Mouse (Mus musculus) liver, embryonic 14.5 days (tissue): ENCODE measurements at regions not wholly inside any gene's neighbourhood (a gene's known extent, or its start where the extent isn't known, plus 50 kb on each side); places are given as distances from the start of the nearest gene placed in this dataset.

Source experiments
- ATAC-seq: fragments of 200-750 bp; cut with Nextera tagmentation; 2 replicates; pipeline ENCODE4 v1.8.0; 2017; ENCODE audit warnings: moderate number of reproducible peaks, mild to moderate bottlenecking, moderate library complexity; ENCODE audit not compliant: insufficient read depth
- DNase-seq, 3 experiments: peaks; one replicate each; pipeline ENCODE4 v3.0.0-alpha.2; 2012 to 2013; ENCODE audit warnings: low read depth in 3 of 3, low spot score in 3 of 3
- H3K27ac ChIP-seq: fragments of 300-500 bp; sonication (generic); 2 replicates; pipeline ENCODE4 v1.5.1; 2014; ENCODE audit warnings: moderate library complexity, mild to moderate bottlenecking, control low read depth, inconsistent platforms
- H3K27me3 ChIP-seq: fragments of 300-500 bp; sonication (generic); 2 replicates; pipeline ENCODE4 v1.6.1; 2014; ENCODE audit warnings: mild to moderate bottlenecking, low read length, moderate library complexity; ENCODE audit not compliant: control insufficient read depth, insufficient read depth
- H3K36me3 ChIP-seq: fragments of 300-500 bp; sonication (generic); replicated peaks from 2 replicates; pipeline ENCODE4 v1.6.1; 2014; ENCODE audit warnings: low read depth; ENCODE audit not compliant: control insufficient read depth, insufficient read depth
- H3K4me1 ChIP-seq, 2 experiments: fragments of 200-500 bp in 1 of 2; fragments of 300-500 bp in 1 of 2; sonication (generic) in 1 of 2; replicated peaks; 2 replicates each; pipeline ENCODE4 v1.6.1; 2012 to 2014; ENCODE audit warnings: antibody characterized with exemption in 1 of 2, inconsistent platforms in 1 of 2, low read length in 1 of 2; ENCODE audit not compliant: control insufficient read depth in 2 of 2, insufficient read depth in 2 of 2
- H3K4me2 ChIP-seq: fragments of 300-500 bp; sonication (generic); 2 replicates; pipeline ENCODE4 v1.6.1; 2014; ENCODE audit warnings: low read depth, mild to moderate bottlenecking, control low read depth, moderate library complexity
- H3K4me3 ChIP-seq, 2 experiments: fragments of 200-500 bp in 1 of 2; fragments of 300-500 bp in 1 of 2; sonication (generic) in 1 of 2; 2 replicates each; pipeline ENCODE4 v1.5.1; 2012 to 2014; ENCODE audit warnings: low read depth in 2 of 2, low read length in 2 of 2, mild to moderate bottlenecking in 2 of 2, control low read depth in 1 of 2, inconsistent platforms in 1 of 2, moderate library complexity in 1 of 2; ENCODE audit not compliant: insufficient read depth in 1 of 2
- H3K9ac ChIP-seq: fragments of 300-500 bp; sonication (generic); replicated peaks from 2 replicates; pipeline ENCODE4 v1.6.1; 2014; ENCODE audit warnings: mild to moderate bottlenecking, control low read depth, moderate library complexity
- H3K9me3 ChIP-seq: fragments of 300-500 bp; sonication (generic); 2 replicates; pipeline ENCODE4 v1.6.1; 2016; ENCODE audit warnings: low read length, mixed read lengths; ENCODE audit not compliant: control insufficient read depth
- CTCF ChIP-seq: IDR thresholded peaks from 2 replicates; pipeline ENCODE4 v1.5.1; 2016; ENCODE audit warnings: antibody characterized with exemption, low read depth, control low read depth
- EP300 ChIP-seq: IDR thresholded peaks from 2 replicates; pipeline ENCODE4 v1.6.1; 2016; ENCODE audit warnings: antibody characterized with exemption, low read depth
- WGBS: fragments of 180-500 bp; shearing (Covaris S2); extraction: QIAGEN DNeasy Blood & Tissue Kit; methylation state at CpG from one replicate; pipeline ENCODE4 v1.1.7; 2014; ENCODE audit not compliant: insufficient replicate concordance; 5-methylcytosine and 5-hydroxymethylcytosine counted together

DNA sequence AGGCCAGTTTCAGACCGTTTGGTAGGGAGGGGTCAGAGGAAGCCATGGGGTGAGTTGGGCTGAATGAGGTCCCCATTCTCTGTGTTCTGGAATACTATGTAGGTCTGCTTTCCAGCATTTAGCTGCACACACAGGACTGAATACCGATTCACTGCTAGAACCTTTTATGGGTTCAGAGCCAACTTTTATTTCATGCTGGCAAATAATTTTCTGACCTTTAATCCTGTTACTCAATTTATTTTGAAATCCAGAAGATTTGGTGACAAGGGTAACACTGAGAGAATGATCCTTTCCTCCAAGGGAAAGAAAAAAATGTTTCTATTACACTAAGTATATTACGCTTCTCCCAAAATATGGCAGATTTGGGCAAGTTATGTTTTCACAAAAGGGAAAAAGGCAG is 380.6 kb upstream of the Adamts9 start:
- Histone ChIP-seq H3K27me3 (no peaks in the 10 kb centered on the region), H3K9me3 (no peaks in the 10 kb centered on the region), H3K27ac (no peak overlapping the region), H3K9ac (no peak overlapping the region), H3K36me3 (no peaks in the 10 kb centered on the region), H3K4me2 (no peak overlapping the region), H3K4me3 (no peak overlapping the region), H3K4me1 (no peaks in the 10 kb centered on the region)
- TF ChIP-seq EP300 (no peak), CTCF (no peak)
- no peak for ATAC-seq
- DNase-seq, result no peak
- WGBS, result 76% methylated on average over 3 of the region's 3 CpGs

DNA sequence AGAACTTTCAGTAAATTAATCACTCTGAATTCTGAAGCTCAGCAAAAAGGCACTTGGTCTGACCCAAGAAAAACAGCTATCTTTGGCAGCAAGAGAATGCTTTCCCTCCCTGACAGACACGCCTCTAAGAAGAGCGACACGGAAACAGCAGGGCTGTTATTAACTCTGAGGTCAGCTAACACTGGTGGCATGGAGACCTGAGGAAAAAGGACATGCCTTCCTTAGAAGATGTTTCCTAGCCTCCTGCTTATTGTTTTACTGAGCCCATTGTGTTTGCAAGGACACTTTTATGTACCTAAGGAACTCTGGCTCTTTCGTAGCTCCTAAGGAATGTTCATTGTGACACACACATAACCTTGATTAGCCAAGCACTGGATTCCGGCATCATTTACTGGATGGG is 371.3 kb upstream of the Adamts9 start:
- H3K36me3 ChIP-seq, result no peaks in the 10 kb centered on the region
- WGBS, result 54% methylated on average over 5 of the region's 5 CpGs
- TF ChIP-seq EP300 (no peak), CTCF (no peak)
- DNase-seq, result no peak
- no peaks in the 10 kb centered on the region for H3K4me1 ChIP-seq
- no peak overlapping the region for H3K4me3 ChIP-seq
- H3K27ac ChIP-seq, result no peak overlapping the region
- H3K9me3 ChIP-seq, result no peaks in the 10 kb centered on the region
- ATAC-seq, result no peak
- no peak overlapping the region for H3K4me2 ChIP-seq
- no peak overlapping the region for H3K9ac ChIP-seq
- H3K27me3 ChIP-seq, result no peaks in the 10 kb centered on the region

GRCm38 (mm10) chr6:93305176-93305575 is 361.9 kb upstream of the Adamts9 start:
- no peak for TF ChIP-seq CTCF
- 18% methylated on average over 2 of the region's 2 CpGs for WGBS
- no peak for DNase-seq

GRCm38 (mm10) chr6:93297975-93298374 is 354.7 kb upstream of the Adamts9 start:
- ATAC-seq, result no peak
- H3K9me3 ChIP-seq, result no peaks in the 10 kb centered on the region
- no peaks in the 10 kb centered on the region for H3K27me3 ChIP-seq
- TF ChIP-seq CTCF (no peak), EP300 (no peak)
- no peak for DNase-seq
- H3K4me3 ChIP-seq, result no peak overlapping the region
- H3K4me2 ChIP-seq, result no peak overlapping the region
- H3K4me1 ChIP-seq, result no peaks in the 10 kb centered on the region
- H3K36me3 ChIP-seq, result no peaks in the 10 kb centered on the region
- H3K9ac ChIP-seq, result no peak overlapping the region
- no peak overlapping the region for H3K27ac ChIP-seq
- WGBS, result 28% methylated on average over 6 of the region's 6 CpGs

More at GRCm38 (mm10) chr6:93305176-93305575, 361.9 kb upstream of the Adamts9 start:
- H3K9me3 ChIP-seq, result no peaks in the 10 kb centered on the region
- no peak overlapping the region for H3K4me2 ChIP-seq
- H3K9ac ChIP-seq, result no peak overlapping the region
- no peak overlapping the region for H3K4me3 ChIP-seq
- no peak overlapping the region for H3K27ac ChIP-seq
- H3K27me3 ChIP-seq, result no peaks in the 10 kb centered on the region
- no peak for ATAC-seq
- H3K36me3 ChIP-seq, result no peaks in the 10 kb centered on the region
- no peaks in the 10 kb centered on the region for H3K4me1 ChIP-seq

- WGBS, result 70% methylated on average over 1 of the region's 1 CpGs
- no peak for ATAC-seq
Observed at GRCm38 (mm10) chr6:93291711-93292110, 348.4 kb upstream of the Adamts9 start.

More at GRCm38 (mm10) chr6:93291711-93292110, 348.4 kb upstream of the Adamts9 start:
- H3K4me2 ChIP-seq, result no peak overlapping the region
- no peaks in the 10 kb centered on the region for H3K27me3 ChIP-seq
- H3K9me3 ChIP-seq, result no peaks in the 10 kb centered on the region
- H3K36me3 ChIP-seq, result no peaks in the 10 kb centered on the region
- no peaks in the 10 kb centered on the region for H3K4me1 ChIP-seq
- H3K27ac ChIP-seq, result no peak overlapping the region
- H3K4me3 ChIP-seq, result no peak overlapping the region
- no peak for TF ChIP-seq CTCF
- no peak for TF ChIP-seq EP300
- H3K9ac ChIP-seq, result no peak overlapping the region
- DNase-seq, result no peak
